ENCODE assay signal across 18 mouse cellular contexts in genomic region chr17:14538527-14538926, GRCm38 (mm10).
"Had no signal": no experiment of that assay in that cellular context is flagged by ENCODE, and none has a peak within 500 bp of the region (broad histone marks: within the 10 kb centered on the region; RNA-seq: fewer than 3 reads in every experiment).

No protein-coding gene starts in this region.

- H3K9ac ChIP-seq: lung, embryonic 14.5 days; midbrain, embryonic 12.5 days; neural tube, embryonic 13.5 days; neural tube, embryonic 15.5 days had no signal

- H3K9me3 ChIP-seq: midbrain, embryonic 10.5 days; midbrain, embryonic 12.5 days; neural tube, embryonic 13.5 days; neural tube, embryonic 15.5 days had no signal

- H3K4me2 ChIP-seq: lung, embryonic 14.5 days; midbrain, embryonic 12.5 days; neural tube, embryonic 13.5 days; neural tube, embryonic 15.5 days had no signal

- H3K36me3 ChIP-seq: midbrain, embryonic 10.5 days; midbrain, embryonic 12.5 days; neural tube, embryonic 13.5 days; neural tube, embryonic 15.5 days had no signal

- H3K4me1 ChIP-seq: neural tube, embryonic 13.5 days; neural tube, embryonic 15.5 days had no signal

- H3K27ac ChIP-seq: midbrain, embryonic 10.5 days; midbrain, embryonic 12.5 days; neural tube, embryonic 13.5 days; neural tube, embryonic 15.5 days had no signal

- ATAC-seq: midbrain, embryonic 16.5 days had no signal

- DNase-seq: lung, embryonic 14.5 days; lung, postnatal 10 days; lung, postnatal 4 days; midbrain, embryonic 14.5 days; retina, postnatal 1 day; right cerebral cortex, adult 18-20 months; right cerebral cortex, postnatal 25 days; right cerebral cortex, postnatal 4 days; spleen, adult 18-20 months; thymus, adult 18-20 months; thymus, postnatal 14 days; thymus, postnatal 36 days had no signal

- H3K4me3 ChIP-seq: midbrain, embryonic 10.5 days; midbrain, embryonic 12.5 days; myocyte; neural tube, embryonic 13.5 days; neural tube, embryonic 15.5 days had no signal

- H3K27me3 ChIP-seq: midbrain, embryonic 12.5 days; neural tube, embryonic 13.5 days; neural tube, embryonic 15.5 days had no signal
